Mouse (Mus musculus): ENCODE results near the gene S100a6.

- TF ChIP-seq GATA1 (IDR thresholded peaks at IDR 0.05; ENCODE audit: low read length) (no peak), TAL1 (IDR thresholded peaks at IDR 0.05; ENCODE audit: low read length) (no peak)
These were observed 15.1 kb downstream of the S100a6 start for GRCm38 (mm10) chr3:90627807-90628206.

All from erythroblast, embryonic 14.5 days (primary cell).